Mouse (Mus musculus) embryonic fibroblast, embryonic 13.5 days (primary cell): ENCODE data around the gene Slc35b4. TPM values are rescaled to one million over a fixed set of nuclear protein-coding genes. Genes with fewer than 3 reads are reported as not detected.

Experiments used
- H3K27ac ChIP-seq: 2 replicates; pipeline ENCODE4 v1.5.1; 2012; ENCODE audit warnings: low read length, control low read depth, inconsistent platforms; ENCODE audit not compliant: insufficient read depth
- H3K4me1 ChIP-seq: 2 replicates; pipeline ENCODE4 v1.6.1; 2011; ENCODE audit warnings: low read length; ENCODE audit not compliant: control insufficient read depth, insufficient read depth
- H3K4me3 ChIP-seq: 2 replicates; pipeline ENCODE4 v1.5.1; 2011; ENCODE audit warnings: mild to moderate bottlenecking, control low read depth, low read length; ENCODE audit not compliant: insufficient read depth
- CTCF ChIP-seq: IDR thresholded peaks from 2 replicates; pipeline ENCODE4 v1.5.1; 2011; ENCODE audit warnings: mild to moderate bottlenecking, control low read depth, low read length, moderate library complexity, borderline replicate concordance; ENCODE audit not compliant: insufficient read depth
- POLR2A ChIP-seq: IDR thresholded peaks from 2 replicates; pipeline ENCODE4 v1.6.1; 2011; ENCODE audit warnings: low read depth, mild to moderate bottlenecking, control low read depth, low read length, moderate library complexity
- polyA plus RNA-seq: library from polyadenylated mRNA; stranded (reverse); fragments of >200 nt; gene quantifications from 2 replicates; pipeline ENCODE4 v1.2.4, GENCODE M21; 2011; ENCODE audit warnings: low read depth; ENCODE audit not compliant: missing spikeins, insufficient read length

Gene Slc35b4
- polyA plus RNA-seq, 1 experiment: 55.4 TPM

GRCm38 (mm10) chr6:34171748-34172457, 5.0 kb downstream of the Slc35b4 start:
- H3K4me1 ChIP-seq: no peaks in the 10 kb centered on the region; the same call in none of the 2 replicates
- H3K4me3 ChIP-seq: no peak overlapping the region
- no peak for TF ChIP-seq CTCF
- no peak for TF ChIP-seq POLR2A
- H3K27ac ChIP-seq: no peak overlapping the region

GRCm38 (mm10) chr6:34170844-34171494, 5.9 kb downstream of the Slc35b4 start:
- no peak for TF ChIP-seq POLR2A
- TF ChIP-seq CTCF: no peak
- H3K27ac ChIP-seq: no peak overlapping the region
- H3K4me1 ChIP-seq: no peaks in the 10 kb centered on the region; the same call in none of the 2 replicates
- H3K4me3 ChIP-seq: no peak overlapping the region

- no peak overlapping the region for H3K4me3 ChIP-seq
- no peaks in the 10 kb centered on the region; the same call in none of the 2 replicates for H3K4me1 ChIP-seq
- H3K27ac ChIP-seq: no peak overlapping the region
- TF ChIP-seq CTCF (no peak), POLR2A (no peak)
Measured at GRCm38 (mm10) chr6:34168834-34169233, 8.1 kb downstream of the Slc35b4 start.

- Histone ChIP-seq H3K27ac (no peak overlapping the region), H3K4me3 (no peak overlapping the region), H3K4me1 (no peaks in the 10 kb centered on the region)
- no peak for TF ChIP-seq POLR2A
- no peak for TF ChIP-seq CTCF
Measured at GRCm38 (mm10) chr6:34163014-34163413, 13.9 kb downstream of the Slc35b4 start.

- TF ChIP-seq CTCF (no peak), POLR2A (no peak)
- H3K4me1 ChIP-seq: no peaks in the 10 kb centered on the region
- no peak overlapping the region for H3K4me3 ChIP-seq
- no peak overlapping the region for H3K27ac ChIP-seq
Measured at GRCm38 (mm10) chr6:34162607-34163006, 14.3 kb downstream of the Slc35b4 start.

- Histone ChIP-seq H3K4me1 (no peaks in the 10 kb centered on the region; the same call in 1 of the 2 replicates), H3K27ac (no peak overlapping the region), H3K4me3 (no peak overlapping the region)
- TF ChIP-seq CTCF (no peak), POLR2A (no peak)
Measured at GRCm38 (mm10) chr6:34161511-34161910, 15.4 kb downstream of the Slc35b4 start.

GRCm38 (mm10) chr6:34160816-34161310, 16.0 kb downstream of the Slc35b4 start:
- Histone ChIP-seq H3K27ac (no peak overlapping the region), H3K4me1 (no peaks in the 10 kb centered on the region; the same call in 1 of the 2 replicates), H3K4me3 (no peak overlapping the region)
- TF ChIP-seq CTCF: no peak
- no peak for TF ChIP-seq POLR2A

GRCm38 (mm10) chr6:34159998-34160815, 16.7 kb downstream of the Slc35b4 start:
- TF ChIP-seq POLR2A (no peak), CTCF (no peak)
- no peak overlapping the region for H3K4me3 ChIP-seq
- H3K4me1 ChIP-seq: no peaks in the 10 kb centered on the region; the same call in 1 of the 2 replicates
- no peak overlapping the region for H3K27ac ChIP-seq

GRCm38 (mm10) chr6:34156841-34157748, 19.8 kb downstream of the Slc35b4 start:
- Histone ChIP-seq H3K27ac (no peak overlapping the region), H3K4me1 (peaks cover 5% of the 10 kb centered on the region), H3K4me3 (no peak overlapping the region)
- TF ChIP-seq POLR2A: no peak
